In genomic region chr8:13538821-13539220, GRCm38 (mm10) we compare ENCODE assay signal across 9 mouse cellular contexts. TPM values are rescaled to one million over a fixed set of nuclear protein-coding genes. Genes with fewer than 3 reads are reported as not detected.
DNase-seq lines count a peak whose midpoint lies in the region; ATAC-seq and TF ChIP-seq lines count a peak whose summit lies in the region.
"Had no signal": no experiment of that assay in that cellular context is flagged by ENCODE, and none has a peak within 500 bp of the region (broad histone marks: within the 10 kb centered on the region; RNA-seq: fewer than 3 reads in every experiment).

No protein-coding gene starts in this region.

- no peak overlapping the region for H3K9ac ChIP-seq in heart, embryonic 12.5 days

- H3K27me3 ChIP-seq in heart, embryonic 12.5 days (replicated peaks) = no peaks in the 10 kb centered on the region
- no peaks in the 10 kb centered on the region for H3K27me3 ChIP-seq in thymus, adult 2 months (ENCODE audit: control insufficient read depth, insufficient read depth, low read length)

- TF ChIP-seq POLR2A in thymus, adult 2 months (IDR thresholded peaks at IDR 0.05; ENCODE audit: control insufficient read depth, extremely low read depth, insufficient read depth, low read length, poor library complexity) = no peak

- TF ChIP-seq CTCF in thymus, adult 2 months (IDR thresholded peaks at IDR 0.05; ENCODE audit: borderline replicate concordance, control insufficient read depth, extremely low read depth, insufficient read depth, low read length, poor library complexity) = no peak

- 69% methylated on average over 6 of the region's 6 CpGs for WGBS in heart, embryonic 12.5 days
- 90% methylated on average over 6 of the region's 6 CpGs for WGBS in thymus, adult 2 months

- peak; percentile 98 for DNase-seq in heart, adult 11 months
- DNase-seq in MN1 (ENCODE audit: low spot score) = peak; percentile 40
- DNase-seq in frontal cortex, postnatal 14 days (ENCODE audit: low spot score in 2 of 2) = peak; percentile 34 to 58
- peak; percentile 29 to 77 for DNase-seq in kidney, postnatal 25 days
- DNase-seq in lung, postnatal 14 days = peak; percentile 79
- no peak for DNase-seq in thymus, adult 2 months
- DNase-seq in spleen, postnatal 36 days (ENCODE audit: low spot score in 2 of 2) = no peak

- peaks cover 6% of the 10 kb centered on the region; the same call in 1 of the 2 replicates for H3K4me1 ChIP-seq in heart, embryonic 12.5 days (replicated peaks)
- no peaks in the 10 kb centered on the region for H3K4me1 ChIP-seq in thymus, adult 2 months (replicated peaks; ENCODE audit: control insufficient read depth, insufficient read depth, low read length)
- H3K4me1 ChIP-seq: megakaryocyte, embryonic 14.5 days had no signal

- no peaks in the 10 kb centered on the region for H3K36me3 ChIP-seq in heart, embryonic 12.5 days
- no peaks in the 10 kb centered on the region for H3K36me3 ChIP-seq in thymus, adult 2 months (ENCODE audit: control insufficient read depth, insufficient read depth, low read length)

- H3K4me2 ChIP-seq in heart, embryonic 12.5 days = no peak overlapping the region

- no peak overlapping the region for H3K27ac ChIP-seq in heart, embryonic 12.5 days (ENCODE audit: poor library complexity, severe bottlenecking)
- no peak overlapping the region for H3K27ac ChIP-seq in thymus, adult 2 months (ENCODE audit: control insufficient read depth, insufficient read depth, low read length)

- H3K9me3 ChIP-seq in heart, embryonic 12.5 days (replicated peaks) = no peaks in the 10 kb centered on the region; the same call in 1 of the 2 replicates

- no peak for ATAC-seq in heart, embryonic 12.5 days (ENCODE audit: insufficient number of reproducible peaks, low FRiP score)

- H3K4me3 ChIP-seq in heart, embryonic 12.5 days = no peak overlapping the region
- no peak overlapping the region for H3K4me3 ChIP-seq in thymus, adult 2 months (ENCODE audit: control insufficient read depth, insufficient read depth, low read length)
- H3K4me3 ChIP-seq: megakaryocyte, embryonic 14.5 days had no signal

RNA-seq across cellular contexts. Expression of gene 1700029H14Rik, which starts 23.4 kb away (rescaled TPM):
- polyA plus RNA-seq in heart, embryonic 12.5 days (2016; fragmentation: Nextera tagmentation; extraction: Ambion mirVana) = not detected in 2 replicates
- 0.18 and 0.30 TPM in 2 replicates for polyA plus RNA-seq in thymus, adult 2 months (2012; rRNA removed)

RNA-seq across cellular contexts. Expression of gene Gas6, which starts 44.5 kb away (rescaled TPM):
- polyA plus RNA-seq in heart, embryonic 12.5 days (2016; fragmentation: Nextera tagmentation; extraction: Ambion mirVana) = 57.1 and 60.7 TPM in 2 replicates
- 131 and 163 TPM in 2 replicates for polyA plus RNA-seq in thymus, adult 2 months (2012; rRNA removed)

Comparison
In these comparisons a context has a peak if more than half of its experiments do, and no peak if none do; other contexts are left out.
1. DNase-seq: peak in heart, adult 11 months (single experiment), MN1 (single experiment), frontal cortex, postnatal 14 days (2 of 2), kidney, postnatal 25 days (2 of 2) and lung, postnatal 14 days (single experiment); none in thymus, adult 2 months (single experiment) and spleen, postnatal 36 days (0 of 2).